Mouse (Mus musculus) cerebellum, adult 2 months (tissue): ENCODE measurements at regions not wholly inside any gene's neighbourhood (a gene's known extent, or its start where the extent isn't known, plus 50 kb on each side); places are given as distances from the start of the nearest gene placed in this dataset.

Experiments
- CTCF ChIP-seq: fragments of 200-500 bp; IDR thresholded peaks from 2 replicates; pipeline ENCODE4 v1.5.1; 2011; ENCODE audit warnings: low read depth, mild to moderate bottlenecking, control low read depth, low read length, moderate library complexity, borderline replicate concordance; ENCODE audit not compliant: insufficient read depth
- POLR2A ChIP-seq: fragments of 200-500 bp; IDR thresholded peaks from 2 replicates; pipeline ENCODE4 v1.6.1; 2011; ENCODE audit warnings: low read length, control low read depth, borderline replicate concordance; ENCODE audit not compliant: insufficient read depth

DNA sequence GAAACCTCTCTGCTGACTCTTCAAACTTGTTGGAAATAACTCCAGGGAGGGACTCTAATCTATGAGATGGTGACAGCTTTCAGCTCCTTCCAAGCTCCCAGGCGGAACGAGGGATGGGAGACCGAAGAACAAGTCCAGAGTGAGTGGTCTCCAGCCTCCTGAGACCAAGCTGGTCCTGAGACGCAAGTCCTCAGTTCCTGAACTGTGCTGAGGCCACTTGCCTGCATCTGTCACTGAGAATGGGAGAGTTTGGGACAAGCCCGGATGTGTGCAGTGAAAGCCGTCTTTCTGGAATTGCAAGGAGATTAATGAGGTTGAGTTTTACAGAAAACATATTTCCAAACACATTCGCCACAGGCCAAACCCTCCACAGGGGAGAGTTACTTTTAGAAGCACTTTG, 129.3 kb downstream of the Ngf start:
- TF ChIP-seq CTCF (no peak), POLR2A (no peak)
